Mouse (Mus musculus): ENCODE data around the gene St6galnac5. TPM values are rescaled to one million over a fixed set of nuclear protein-coding genes. Genes with fewer than 3 reads are reported as not detected.

St6galnac5 gene
- polyA plus RNA-seq, 1 experiment from 2014 or later: 6.4 TPM

DNA sequence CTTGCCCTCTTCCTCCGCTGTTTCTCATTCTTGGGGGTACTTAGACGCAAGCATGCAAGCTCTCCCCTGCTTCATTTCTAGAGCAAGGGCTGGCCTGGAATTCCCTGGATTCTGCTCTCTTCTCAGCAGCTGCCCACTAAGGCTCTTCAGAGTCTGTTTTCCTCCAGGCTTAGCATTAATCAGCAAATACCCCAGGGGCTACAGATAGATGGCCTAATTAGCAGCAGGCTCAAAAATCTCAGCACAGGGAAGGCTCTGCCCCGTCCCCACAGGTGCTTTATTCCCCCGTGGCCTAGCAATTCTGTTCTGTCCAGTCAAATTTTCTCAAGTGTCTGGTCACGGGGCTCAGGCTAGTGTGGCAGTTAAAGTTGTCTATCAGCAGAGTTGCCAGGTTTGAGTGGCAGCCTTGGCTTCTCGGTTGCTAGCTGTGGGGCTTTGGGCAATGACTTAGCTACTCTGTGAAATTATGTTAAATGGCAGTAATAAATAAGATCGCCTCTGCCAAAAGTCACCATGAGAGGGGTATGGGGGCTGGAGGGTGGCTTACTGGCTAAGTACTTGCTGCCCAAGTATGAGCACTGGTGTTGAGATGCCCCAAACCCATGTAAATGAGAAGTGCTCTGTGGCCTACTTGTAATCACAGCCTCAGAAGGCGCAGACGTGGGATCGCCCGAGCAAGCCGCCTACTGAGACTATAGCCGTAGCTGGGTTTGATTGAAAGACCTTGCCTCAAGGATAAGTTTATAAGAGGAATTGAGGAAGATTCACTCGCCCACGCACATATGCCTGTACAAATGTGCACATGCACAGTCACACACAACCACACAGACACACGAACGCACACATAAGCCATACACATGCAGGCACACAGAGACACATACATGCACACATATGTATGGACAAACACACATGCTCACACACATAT, 107.4 kb downstream of the St6galnac5 start:
- no peak overlapping the region for H3K9ac ChIP-seq (ENCODE audit: low read depth, low read length)
- H3K4me3 ChIP-seq (ENCODE audit: low read depth, low read length): no peak overlapping the region
- H3K36me3 ChIP-seq (ENCODE audit: control insufficient read depth, insufficient read depth, low read length): no peaks in the 10 kb centered on the region
- H3K27me3 ChIP-seq (ENCODE audit: control insufficient read depth, insufficient read depth, low read length): no peaks in the 10 kb centered on the region
- no peak for ATAC-seq (ENCODE audit: low FRiP score)
- H3K4me2 ChIP-seq (replicated peaks; ENCODE audit: low read depth, low read length): no peak overlapping the region
- H3K4me1 ChIP-seq (replicated peaks; ENCODE audit: control insufficient read depth, insufficient read depth, low read length): no peaks in the 10 kb centered on the region; the same call in 1 of the 2 replicates
- no peak overlapping the region for H3K27ac ChIP-seq (ENCODE audit: low read depth, low read length)
- H3K9me3 ChIP-seq (ENCODE audit: control insufficient read depth, low read length): no peaks in the 10 kb centered on the region
- WGBS: 83% methylated on average over 17 of the region's 17 CpGs
- no peak for DNase-seq (ENCODE audit: low spot score)

DNA sequence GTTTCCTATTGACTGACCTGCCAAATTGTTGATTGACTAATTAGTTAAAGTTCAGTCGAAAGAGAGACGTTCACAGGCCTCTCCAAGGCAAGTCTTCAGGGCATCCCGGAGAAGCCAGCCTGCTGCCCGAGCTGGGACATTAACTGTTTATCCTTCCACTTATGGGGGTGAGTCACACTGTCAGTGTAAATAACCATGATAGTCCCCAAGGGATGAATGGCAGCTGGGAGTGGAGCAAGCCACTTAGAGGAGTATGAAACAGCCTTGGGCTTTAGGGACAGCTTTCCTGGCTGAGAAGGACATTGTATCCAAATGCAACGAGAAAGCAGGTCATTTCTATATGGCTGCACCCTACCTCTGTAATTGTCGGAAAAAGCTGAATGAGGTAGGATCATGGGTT, 109.5 kb downstream of the St6galnac5 start:
- no peaks in the 10 kb centered on the region for H3K36me3 ChIP-seq (ENCODE audit: control insufficient read depth, insufficient read depth, low read length)
- H3K4me1 ChIP-seq (replicated peaks; ENCODE audit: control insufficient read depth, insufficient read depth, low read length): no peaks in the 10 kb centered on the region; the same call in 1 of the 2 replicates
- H3K4me3 ChIP-seq (ENCODE audit: low read depth, low read length): no peak overlapping the region
- no peaks in the 10 kb centered on the region for H3K9me3 ChIP-seq (ENCODE audit: control insufficient read depth, low read length)
- H3K27ac ChIP-seq (ENCODE audit: low read depth, low read length): no peak overlapping the region
- no peak overlapping the region for H3K9ac ChIP-seq (ENCODE audit: low read depth, low read length)
- 61% methylated on average over 6 of the region's 6 CpGs for WGBS
- no peaks in the 10 kb centered on the region for H3K27me3 ChIP-seq (ENCODE audit: control insufficient read depth, insufficient read depth, low read length)
- no peak for DNase-seq (ENCODE audit: low spot score)
- H3K4me2 ChIP-seq (replicated peaks; ENCODE audit: low read depth, low read length): no peak overlapping the region
- ATAC-seq (ENCODE audit: low FRiP score): peak; percentile 59

DNA sequence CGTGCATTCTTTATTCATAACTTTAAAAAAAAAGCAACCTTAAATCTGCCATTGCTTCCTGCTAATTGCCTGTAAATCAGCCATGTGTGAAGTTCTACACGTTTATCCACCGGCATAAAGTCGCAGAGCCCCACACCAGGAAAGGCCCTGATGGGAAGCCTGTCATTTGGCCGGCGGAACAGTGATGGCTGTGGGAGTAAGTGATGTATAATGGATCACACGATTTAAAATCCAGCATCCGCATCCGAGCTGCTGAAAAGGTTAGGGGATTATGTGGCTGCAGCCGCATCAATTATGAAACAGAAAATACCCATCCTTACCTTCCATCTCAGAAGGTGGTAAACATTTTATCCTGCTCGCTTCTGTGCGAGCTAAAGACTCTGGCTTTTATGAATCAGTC, 110.0 kb downstream of the St6galnac5 start:
- Histone ChIP-seq H3K9me3 (ENCODE audit: control insufficient read depth, low read length) (no peaks in the 10 kb centered on the region), H3K4me3 (ENCODE audit: low read depth, low read length) (no peak overlapping the region), H3K36me3 (ENCODE audit: control insufficient read depth, insufficient read depth, low read length) (no peaks in the 10 kb centered on the region), H3K4me2 (replicated peaks; ENCODE audit: low read depth, low read length) (no peak overlapping the region), H3K9ac (ENCODE audit: low read depth, low read length) (no peak overlapping the region), H3K27me3 (ENCODE audit: control insufficient read depth, insufficient read depth, low read length) (no peaks in the 10 kb centered on the region), H3K4me1 (replicated peaks; ENCODE audit: control insufficient read depth, insufficient read depth, low read length) (no peaks in the 10 kb centered on the region; the same call in 1 of the 2 replicates), H3K27ac (ENCODE audit: low read depth, low read length) (no peak overlapping the region)
- WGBS: 75% methylated on average over 12 of the region's 12 CpGs
- ATAC-seq (ENCODE audit: low FRiP score) (no peak), DNase-seq (ENCODE audit: low spot score) (no peak)

DNA sequence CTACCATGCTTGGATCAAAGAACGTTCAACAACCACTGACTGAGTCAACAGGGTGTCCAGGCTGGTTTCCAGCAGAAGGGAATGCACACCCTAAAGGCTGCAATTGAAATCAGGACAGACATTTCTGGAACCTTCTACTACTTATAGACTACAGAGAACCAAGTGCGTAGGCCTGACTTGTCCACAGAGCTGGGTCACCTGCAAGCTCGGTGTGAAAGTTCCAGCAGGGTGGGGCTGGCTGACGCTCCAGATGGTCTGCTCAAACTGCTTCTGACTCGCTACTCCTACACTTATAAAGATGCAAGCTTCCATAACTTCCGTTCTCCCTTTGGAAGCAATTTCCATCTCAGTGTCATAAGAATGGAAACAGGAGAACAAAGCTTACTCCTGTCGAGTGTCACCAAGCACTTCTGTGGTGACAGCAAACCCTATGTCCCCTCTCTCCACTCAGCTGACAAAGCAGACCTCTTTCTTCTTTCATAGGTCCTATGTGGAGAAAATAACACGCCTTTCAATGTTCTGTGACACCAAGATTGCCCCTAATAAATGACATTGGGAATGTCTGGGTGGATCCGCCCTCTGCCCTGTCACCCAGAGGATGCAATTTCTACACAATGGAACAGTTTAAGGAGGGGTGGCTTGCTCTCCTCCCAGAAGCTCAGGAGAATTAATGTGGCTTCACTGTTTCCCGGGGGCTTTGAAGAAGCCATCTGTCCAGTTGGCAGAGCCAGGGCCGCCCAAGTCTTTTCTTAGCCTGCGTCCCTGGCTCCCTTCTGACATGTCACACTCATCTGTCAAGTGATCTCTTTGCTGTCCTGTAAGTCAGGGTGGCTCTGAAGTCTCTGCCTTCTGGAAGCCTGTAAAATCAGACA, 114.2 kb downstream of the St6galnac5 start:
- peak; percentile 48 for ATAC-seq (ENCODE audit: low FRiP score)
- no peaks in the 10 kb centered on the region for H3K36me3 ChIP-seq (ENCODE audit: control insufficient read depth, insufficient read depth, low read length)
- peak; percentile 34 for DNase-seq (ENCODE audit: low spot score)

DNA sequence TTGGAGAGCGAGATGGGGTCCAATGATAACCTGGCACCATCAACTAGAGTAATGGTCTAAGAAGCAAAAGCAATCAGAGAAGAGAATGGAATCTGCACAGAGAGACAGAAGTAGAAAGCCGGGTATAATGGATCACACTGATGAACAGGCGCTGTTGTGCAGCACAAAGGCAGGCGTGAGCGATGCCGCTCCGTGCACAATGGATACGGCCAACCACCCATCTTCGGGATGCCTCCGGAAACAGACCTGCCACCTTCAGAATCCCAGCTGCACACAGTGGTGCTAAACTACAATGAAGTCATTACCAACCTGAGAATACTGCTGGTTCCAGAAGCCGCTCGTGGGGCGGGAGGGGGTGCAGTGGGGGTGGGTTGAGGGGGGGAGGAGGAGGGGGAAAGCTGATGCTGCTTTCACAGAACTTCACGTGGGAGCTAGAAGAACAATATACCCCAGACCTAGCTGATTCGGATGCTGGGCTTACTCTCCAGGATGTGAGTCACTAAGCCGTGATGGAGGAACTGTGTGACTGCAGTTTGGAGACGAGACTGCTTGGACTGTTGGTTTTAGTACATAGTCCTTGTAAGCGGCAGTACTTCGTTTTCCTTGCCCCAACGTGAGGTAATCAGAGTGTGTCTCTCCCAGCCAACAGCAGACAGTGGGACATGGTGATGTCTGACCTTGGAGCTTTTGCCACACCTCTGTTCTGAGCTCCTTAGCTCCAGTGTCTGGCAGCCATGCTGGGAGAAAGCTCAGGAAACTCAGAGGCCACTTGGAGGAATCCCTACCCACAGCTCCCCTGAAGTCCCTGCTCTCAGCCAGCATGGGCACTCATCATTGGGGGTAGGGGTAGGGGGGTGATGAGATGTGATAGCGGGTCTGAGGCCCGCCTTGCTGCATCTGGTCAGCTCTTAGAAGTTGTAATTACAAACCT, 115.7 kb downstream of the St6galnac5 start:
- H3K27me3 ChIP-seq (ENCODE audit: control insufficient read depth, insufficient read depth, low read length): no peaks in the 10 kb centered on the region
- peak overlapping the region; percentile 33; the same call in 1 of the 2 replicates for H3K27ac ChIP-seq (ENCODE audit: low read depth, low read length)
- DNase-seq (ENCODE audit: low spot score) (no peak), ATAC-seq (ENCODE audit: low FRiP score) (peak; percentile 67)
- H3K4me3 ChIP-seq (ENCODE audit: low read depth, low read length): no peak overlapping the region
- no peak overlapping the region for H3K9ac ChIP-seq (ENCODE audit: low read depth, low read length)
- WGBS: 66% methylated on average over 22 of the region's 22 CpGs
- no peaks in the 10 kb centered on the region for H3K4me1 ChIP-seq (replicated peaks; ENCODE audit: control insufficient read depth, insufficient read depth, low read length)
- no peaks in the 10 kb centered on the region for H3K36me3 ChIP-seq (ENCODE audit: control insufficient read depth, insufficient read depth, low read length)
- no peak overlapping the region for H3K4me2 ChIP-seq (replicated peaks; ENCODE audit: low read depth, low read length)
- H3K9me3 ChIP-seq (ENCODE audit: control insufficient read depth, low read length): no peaks in the 10 kb centered on the region

More for the DNA sequence above, 114.2 kb downstream of the St6galnac5 start:
- no peaks in the 10 kb centered on the region for H3K9me3 ChIP-seq (ENCODE audit: control insufficient read depth, low read length)
- no peak overlapping the region for H3K9ac ChIP-seq (ENCODE audit: low read depth, low read length)
- no peaks in the 10 kb centered on the region for H3K4me1 ChIP-seq (replicated peaks; ENCODE audit: control insufficient read depth, insufficient read depth, low read length)
- H3K27me3 ChIP-seq (ENCODE audit: control insufficient read depth, insufficient read depth, low read length): no peaks in the 10 kb centered on the region
- no peak overlapping the region for H3K4me2 ChIP-seq (replicated peaks; ENCODE audit: low read depth, low read length)
- 56% methylated on average over 12 of the region's 12 CpGs for WGBS
- no peak overlapping the region for H3K4me3 ChIP-seq (ENCODE audit: low read depth, low read length)
- H3K27ac ChIP-seq (ENCODE audit: low read depth, low read length): no peak overlapping the region

DNA sequence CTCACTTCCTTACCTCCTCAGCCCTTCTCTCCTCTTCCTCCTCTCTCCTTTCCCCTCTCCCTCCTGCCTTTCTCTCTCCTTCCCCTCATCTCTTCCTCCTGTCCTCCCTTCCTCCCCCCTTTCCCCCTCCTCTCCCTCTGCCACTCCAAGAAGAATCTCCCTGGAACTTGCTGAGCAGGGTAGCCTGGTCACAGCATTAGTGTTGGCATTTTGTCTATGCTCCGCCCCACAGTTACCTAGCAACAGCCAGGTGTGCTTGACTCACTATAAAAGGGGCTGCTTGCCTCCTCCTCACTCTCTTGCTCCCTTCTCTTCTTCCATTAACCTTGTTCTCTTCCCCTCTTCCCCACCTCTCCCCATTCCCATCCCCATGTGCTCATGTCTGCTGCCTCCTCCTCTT, 120.1 kb downstream of the St6galnac5 start:
- Histone ChIP-seq H3K9ac (ENCODE audit: low read depth, low read length) (no peak overlapping the region), H3K27ac (ENCODE audit: low read depth, low read length) (no peak overlapping the region), H3K4me3 (ENCODE audit: low read depth, low read length) (no peak overlapping the region), H3K27me3 (ENCODE audit: control insufficient read depth, insufficient read depth, low read length) (no peaks in the 10 kb centered on the region), H3K9me3 (ENCODE audit: control insufficient read depth, low read length) (no peaks in the 10 kb centered on the region), H3K4me1 (replicated peaks; ENCODE audit: control insufficient read depth, insufficient read depth, low read length) (no peaks in the 10 kb centered on the region), H3K4me2 (replicated peaks; ENCODE audit: low read depth, low read length) (no peak overlapping the region), H3K36me3 (ENCODE audit: control insufficient read depth, insufficient read depth, low read length) (no peaks in the 10 kb centered on the region)
- 79% methylated on average over 1 of the region's 1 CpGs for WGBS
- DNase-seq (ENCODE audit: low spot score) (no peak), ATAC-seq (ENCODE audit: low FRiP score) (no peak)

DNA sequence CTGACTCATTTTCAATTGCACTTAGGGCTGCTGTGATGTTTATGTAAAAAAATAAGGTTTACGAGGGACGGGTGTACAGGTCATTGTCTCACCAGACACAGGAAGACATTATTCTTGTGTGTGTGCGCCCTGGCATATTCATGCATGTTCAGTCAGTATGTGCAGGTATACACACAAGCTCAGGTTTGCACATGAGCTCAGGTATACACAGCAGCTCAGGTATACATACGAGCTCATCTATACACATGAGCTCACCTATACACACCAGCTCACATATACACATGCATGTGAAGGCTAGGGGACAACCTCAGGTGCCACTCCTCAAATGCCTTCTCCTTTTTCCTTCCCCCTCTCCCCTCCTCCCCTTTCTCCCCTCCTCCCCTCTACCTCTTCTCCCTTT, 120.6 kb downstream of the St6galnac5 start:
- DNase-seq (ENCODE audit: low spot score) (no peak), ATAC-seq (ENCODE audit: low FRiP score) (no peak)
- no peaks in the 10 kb centered on the region for H3K9me3 ChIP-seq (ENCODE audit: control insufficient read depth, low read length)
- H3K27ac ChIP-seq (ENCODE audit: low read depth, low read length): no peak overlapping the region
- no peaks in the 10 kb centered on the region for H3K27me3 ChIP-seq (ENCODE audit: control insufficient read depth, insufficient read depth, low read length)
- no peak overlapping the region for H3K4me3 ChIP-seq (ENCODE audit: low read depth, low read length)
- H3K9ac ChIP-seq (ENCODE audit: low read depth, low read length): no peak overlapping the region
- WGBS: 86% methylated on average over 4 of the region's 4 CpGs
- no peak overlapping the region for H3K4me2 ChIP-seq (replicated peaks; ENCODE audit: low read depth, low read length)
- H3K4me1 ChIP-seq (replicated peaks; ENCODE audit: control insufficient read depth, insufficient read depth, low read length): no peaks in the 10 kb centered on the region
- no peaks in the 10 kb centered on the region for H3K36me3 ChIP-seq (ENCODE audit: control insufficient read depth, insufficient read depth, low read length)

DNA sequence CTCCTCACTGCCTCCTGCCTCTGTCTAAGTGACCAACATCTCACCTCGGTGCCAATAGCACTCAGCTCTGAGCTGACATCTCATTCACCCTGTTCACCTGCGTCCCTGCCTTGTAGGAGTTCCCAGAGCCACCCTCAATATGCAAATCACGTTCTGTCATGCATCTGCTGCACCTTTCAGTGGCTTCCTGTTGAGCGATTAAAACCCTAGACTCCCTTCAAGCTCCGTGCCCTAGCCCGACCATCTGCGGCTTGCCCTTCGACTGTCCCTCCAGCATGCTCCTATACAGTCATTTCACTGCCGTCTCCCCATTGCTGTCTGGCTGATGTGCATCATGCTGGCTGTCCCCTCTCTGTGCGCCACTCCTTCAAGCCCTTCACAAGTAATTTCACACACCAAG, 126.0 kb downstream of the St6galnac5 start:
- H3K9ac ChIP-seq (ENCODE audit: low read depth, low read length): no peak overlapping the region
- 61% methylated on average over 10 of the region's 10 CpGs for WGBS
- H3K9me3 ChIP-seq (ENCODE audit: control insufficient read depth, low read length): no peaks in the 10 kb centered on the region
- no peaks in the 10 kb centered on the region for H3K36me3 ChIP-seq (ENCODE audit: control insufficient read depth, insufficient read depth, low read length)
- ATAC-seq (ENCODE audit: low FRiP score): peak; percentile 49
- DNase-seq (ENCODE audit: low spot score): no peak
- H3K4me1 ChIP-seq (replicated peaks; ENCODE audit: control insufficient read depth, insufficient read depth, low read length): no peaks in the 10 kb centered on the region
- no peak overlapping the region for H3K27ac ChIP-seq (ENCODE audit: low read depth, low read length)
- H3K27me3 ChIP-seq (ENCODE audit: control insufficient read depth, insufficient read depth, low read length): no peaks in the 10 kb centered on the region
- no peak overlapping the region for H3K4me3 ChIP-seq (ENCODE audit: low read depth, low read length)
- no peak overlapping the region for H3K4me2 ChIP-seq (replicated peaks; ENCODE audit: low read depth, low read length)
